Mouse (Mus musculus) heart, adult 2 months (tissue): ENCODE results near the gene Bmp2k.

Experiments
- CTCF ChIP-seq: fragments of 200-600 bp; IDR thresholded peaks from 2 replicates; pipeline ENCODE4 v1.8.1; 2022; ENCODE audit warnings: antibody characterized with exemption, mild to moderate bottlenecking, moderate library complexity
- POLR2A ChIP-seq: fragments of 200-500 bp; IDR thresholded peaks from 2 replicates; pipeline ENCODE4 v1.6.1; 2011; ENCODE audit warnings: mild to moderate bottlenecking, low read depth, low read length, control low read depth; ENCODE audit not compliant: insufficient read depth

DNA sequence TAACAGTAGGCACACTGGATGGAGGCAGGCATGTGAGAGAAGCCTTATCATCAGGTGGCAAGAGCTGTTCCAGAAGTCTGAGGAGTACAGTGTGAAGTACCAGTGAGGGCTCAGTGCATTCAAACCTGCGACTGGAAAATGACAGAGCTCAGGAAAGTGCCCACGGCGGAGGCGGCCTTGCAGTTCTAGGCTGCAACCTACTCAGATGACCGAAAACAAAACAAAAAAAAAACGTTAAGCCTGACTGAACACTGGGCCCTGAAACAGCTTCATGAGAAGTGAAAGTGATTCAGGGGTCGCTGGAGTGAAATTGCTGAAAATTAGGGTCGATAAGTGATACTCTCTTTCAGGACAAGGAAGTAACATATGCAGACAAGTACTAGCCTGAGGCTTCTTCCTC, 4.4 kb upstream of the Bmp2k start:
- TF ChIP-seq POLR2A (no peak), CTCF (no peak)
